Mouse (Mus musculus) lung, adult 2 months (tissue): ENCODE results near the gene Lrrc49.

Source experiments
- CTCF ChIP-seq: fragments of 200-500 bp; IDR thresholded peaks from 2 replicates; pipeline ENCODE4 v1.5.1; 2011; ENCODE audit warnings: mild to moderate bottlenecking, low read length, control low read depth; ENCODE audit not compliant: insufficient read depth
- POLR2A ChIP-seq: fragments of 200-500 bp; IDR thresholded peaks from 2 replicates; pipeline ENCODE4 v1.6.1; 2011; ENCODE audit warnings: low read depth, mild to moderate bottlenecking, control low read depth, low read length, borderline replicate concordance; ENCODE audit errors: extremely low read depth

GRCm38 (mm10) chr9:60582553-60582952, 105.4 kb downstream of the Lrrc49 start:
- TF ChIP-seq POLR2A, result no peak
- no peak for TF ChIP-seq CTCF
